Comparison of ENCODE assay signal across 10 mouse cellular contexts in genomic region chr15:88561058-88561730, GRCm38 (mm10). TPM values are rescaled to one million over a fixed set of nuclear protein-coding genes. Genes with fewer than 3 reads are reported as not detected.
DNase-seq lines count a peak whose midpoint lies in the region; ATAC-seq lines count a peak whose summit lies in the region.
"Had no signal": no experiment of that assay in that cellular context is flagged by ENCODE, and none has a peak within 500 bp of the region (broad histone marks: within the 10 kb centered on the region; RNA-seq: fewer than 3 reads in every experiment).

No protein-coding gene starts in this region.

- H3K9ac ChIP-seq in hindbrain, embryonic 16.5 days (ENCODE audit: low read depth, low read length), result no peak overlapping the region
- H3K9ac ChIP-seq: liver, embryonic 14.5 days had no signal

- H3K27me3 ChIP-seq in hindbrain, embryonic 16.5 days (replicated peaks; ENCODE audit: control insufficient read depth, insufficient read depth, low read length), result no peaks in the 10 kb centered on the region

- peak; percentile 76 for ATAC-seq in hindbrain, embryonic 16.5 days

- H3K9me3 ChIP-seq in hindbrain, embryonic 16.5 days (ENCODE audit: control insufficient read depth, low read length), result no peaks in the 10 kb centered on the region

- peak; percentile 8 for DNase-seq in adrenal gland, postnatal 10 days
- DNase-seq in adrenal gland, postnatal 14 days, result no peak
- peak; percentile 25 for DNase-seq in right cerebral cortex, postnatal 4 days
- DNase-seq in right cerebral cortex, adult 18-20 months, result no peak
- DNase-seq in yolk sac, embryonic 10.5 days (ENCODE audit: low spot score), result peak; percentile 22
- DNase-seq in thymus, postnatal 10 days (ENCODE audit: low spot score in 2 of 2), result no peak
- DNase-seq in frontal cortex, postnatal 14 days (ENCODE audit: low spot score in 2 of 2), result no peak

- H3K4me1 ChIP-seq in hindbrain, embryonic 16.5 days (ENCODE audit: control insufficient read depth, insufficient read depth, low read depth, low read length), result peaks cover 13% of the 10 kb centered on the region

- no peak overlapping the region for H3K27ac ChIP-seq in hindbrain, embryonic 16.5 days (ENCODE audit: low read depth, low read length)
- H3K27ac ChIP-seq: liver, embryonic 14.5 days had no signal

- H3K36me3 ChIP-seq in hindbrain, embryonic 16.5 days (ENCODE audit: control insufficient read depth, insufficient read depth, low read length), result no peaks in the 10 kb centered on the region

- WGBS in hindbrain, embryonic 16.5 days, result 3% methylated on average over 22 of the region's 22 CpGs

- H3K4me2 ChIP-seq in hindbrain, embryonic 16.5 days (ENCODE audit: low read length), result peak overlapping the region; percentile 42

- peak overlapping the region; percentile 9 for H3K4me3 ChIP-seq in hindbrain, embryonic 16.5 days (ENCODE audit: low read length)

RNA-seq across cellular contexts. Expression of gene Zdhhc25, which starts 38.9 kb away (rescaled TPM):
- total RNA-seq in adrenal gland, postnatal 10 days (2021), result not detected
- total RNA-seq in adrenal gland, postnatal 14 days (2021), result not detected in 2 replicates
- polyA plus RNA-seq in hindbrain, embryonic 16.5 days (2015; fragmentation: Nextera tagmentation; extraction: Ambion mirVana), result not detected in 2 replicates
- polyA plus RNA-seq: heart, postnatal 0 days; liver, embryonic 14.5 days had no signal

Comparison
In these comparisons a context has a peak if more than half of its experiments do, and no peak if none do; other contexts are left out.
1. DNase-seq: peak in adrenal gland, postnatal 10 days (single experiment), right cerebral cortex, postnatal 4 days (single experiment) and yolk sac, embryonic 10.5 days (single experiment); none in adrenal gland, postnatal 14 days (single experiment), right cerebral cortex, adult 18-20 months (single experiment), thymus, postnatal 10 days (0 of 2) and frontal cortex, postnatal 14 days (0 of 2).